In the genomic region with DNA sequence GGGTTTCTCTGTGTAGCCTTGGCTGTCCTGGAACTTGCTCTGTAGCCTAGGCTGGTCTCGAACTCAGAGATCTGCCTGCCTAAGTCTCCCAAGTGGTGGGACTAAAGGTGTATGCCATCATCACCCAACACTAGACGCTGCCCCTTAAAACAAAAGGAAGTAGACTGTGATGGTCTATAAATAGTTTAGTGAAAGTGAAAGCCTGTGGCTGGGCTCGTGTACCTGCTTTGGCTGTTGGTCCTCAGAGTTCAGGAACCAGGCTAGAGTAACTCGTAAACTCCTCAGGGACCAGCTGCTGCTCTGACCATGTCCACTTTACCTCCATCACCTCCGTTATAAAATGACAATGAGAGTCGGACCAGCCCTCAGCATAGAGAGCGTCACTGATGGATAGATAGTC, we compare ENCODE assay signal across 35 mouse cellular contexts. TPM values are rescaled to one million over a fixed set of nuclear protein-coding genes. Genes with fewer than 3 reads are reported as not detected.
A peak's percentile ranks its signal among the peaks of the same experiment; 100 is the strongest.
DNase-seq lines count a peak whose midpoint lies in the region; ATAC-seq and TF ChIP-seq lines count a peak whose summit lies in the region.
"Had no signal": no experiment of that assay in that cellular context is flagged by ENCODE, and none has a peak within 500 bp of the region (broad histone marks: within the 10 kb centered on the region; RNA-seq: fewer than 3 reads in every experiment).

No protein-coding gene starts in this region.

- in situ Hi-C loops in CH12.LX (cut with MboI; ENCODE audit: low pct_ligation_motif_present, low pct_unique_long_range_greater_than_20kb, low sequenced_read_pairs), result no loop called here

- WGBS in thymus, adult 2 months, result 48% methylated on average over 7 of the region's 7 CpGs
- WGBS in hindbrain, embryonic 12.5 days, result 91% methylated on average over 7 of the region's 7 CpGs

- no peak overlapping the region for H3K9ac ChIP-seq in CH12.LX (ENCODE audit: insufficient read depth, low read depth)
- H3K9ac ChIP-seq in hindbrain, embryonic 12.5 days, result no peak overlapping the region
- H3K9ac ChIP-seq: embryonic facial prominence, embryonic 12.5 days; hindbrain, embryonic 15.5 days; intestine, embryonic 15.5 days; limb, embryonic 15.5 days; liver, embryonic 13.5 days; midbrain, embryonic 13.5 days had no signal

- H3K27ac ChIP-seq in thymus, adult 2 months (ENCODE audit: control insufficient read depth, insufficient read depth, low read length), result peak overlapping the region; percentile 39; the same call in 1 of the 2 replicates
- H3K27ac ChIP-seq in CH12.LX (ENCODE audit: insufficient read depth, low read depth), result no peak overlapping the region
- H3K27ac ChIP-seq in hindbrain, embryonic 12.5 days, result no peak overlapping the region
- H3K27ac ChIP-seq: embryonic facial prominence, embryonic 12.5 days; forebrain, embryonic 10.5 days; hindbrain, embryonic 15.5 days; intestine, embryonic 15.5 days; limb, embryonic 10.5 days; limb, embryonic 15.5 days; liver, embryonic 13.5 days; midbrain, embryonic 13.5 days had no signal

- H3K36me3 ChIP-seq in thymus, adult 2 months (ENCODE audit: control insufficient read depth, insufficient read depth, low read length), result peaks cover 64% of the 10 kb centered on the region
- H3K36me3 ChIP-seq in CH12.LX (replicated peaks in 1 of 2; ENCODE audit: control insufficient read depth in 1 of 2, insufficient read depth in 1 of 2, low read length in 1 of 2), result peaks cover 34 to 59% of the 10 kb centered on the region in 2 experiments
- peaks cover 14% of the 10 kb centered on the region for H3K36me3 ChIP-seq in splenic B cell, adult 2 months (ENCODE audit: control insufficient read depth, insufficient read depth, low read length, poor library complexity, severe bottlenecking)
- peaks cover 50% of the 10 kb centered on the region for H3K36me3 ChIP-seq in hindbrain, embryonic 12.5 days

- no peak for TF ChIP-seq CTCF in thymus, adult 2 months (IDR thresholded peaks at IDR 0.05; ENCODE audit: borderline replicate concordance, control insufficient read depth, extremely low read depth, insufficient read depth, low read length, poor library complexity)
- TF ChIP-seq CTCF in CH12.LX (conservative IDR thresholded peaks at IDR 0.05 in 1 of 2, IDR thresholded peaks at IDR 0.05 in 1 of 2; ENCODE audit: low read depth in 2 of 2, low read length in 2 of 2), result no peak

- no peaks in the 10 kb centered on the region for H3K27me3 ChIP-seq in thymus, adult 2 months (ENCODE audit: control insufficient read depth, insufficient read depth, low read length)
- H3K27me3 ChIP-seq in CH12.LX (replicated peaks), result no peaks in the 10 kb centered on the region
- H3K27me3 ChIP-seq in splenic B cell, adult 2 months (ENCODE audit: control insufficient read depth, insufficient read depth, low read length, poor library complexity, severe bottlenecking), result no peaks in the 10 kb centered on the region
- H3K27me3 ChIP-seq in hindbrain, embryonic 12.5 days, result no peaks in the 10 kb centered on the region
- H3K27me3 ChIP-seq: embryonic facial prominence, embryonic 12.5 days; hindbrain, embryonic 15.5 days; intestine, embryonic 15.5 days; limb, embryonic 15.5 days; liver, embryonic 13.5 days; midbrain, embryonic 13.5 days had no signal

- TF ChIP-seq RAD21 in CH12.LX (IDR thresholded peaks at IDR 0.05; ENCODE audit: low read depth, low read length), result no peak

- dilution Hi-C loops in CH12.LX (cut with MboI; ENCODE audit: extremely low pct_ligation_motif_present, extremely low pct_unique_long_range_greater_than_20kb, low sequenced_read_pairs), result no loop called here

- no peak for TF ChIP-seq EP300 in CH12.LX (IDR thresholded peaks at IDR 0.05; ENCODE audit: low read length)

- no peak overlapping the region for H3K4me2 ChIP-seq in CH12.LX (ENCODE audit: insufficient read depth, low read depth, poor library complexity, severe bottlenecking)
- no peak overlapping the region for H3K4me2 ChIP-seq in hindbrain, embryonic 12.5 days (replicated peaks)
- H3K4me2 ChIP-seq: embryonic facial prominence, embryonic 12.5 days; heart, embryonic 11.5 days; hindbrain, embryonic 15.5 days; intestine, embryonic 15.5 days; limb, embryonic 15.5 days; liver, embryonic 13.5 days; midbrain, embryonic 13.5 days had no signal

- no peaks in the 10 kb centered on the region for H3K9me3 ChIP-seq in CH12.LX (replicated peaks; ENCODE audit: low read length)
- no peaks in the 10 kb centered on the region for H3K9me3 ChIP-seq in hindbrain, embryonic 12.5 days (replicated peaks)
- H3K9me3 ChIP-seq: embryonic facial prominence, embryonic 12.5 days; forebrain, embryonic 10.5 days; hindbrain, embryonic 15.5 days; intestine, embryonic 15.5 days; limb, embryonic 10.5 days; limb, embryonic 15.5 days; liver, embryonic 13.5 days; midbrain, embryonic 13.5 days had no signal

- DNase-seq in thymus, adult 2 months, result no peak
- DNase-seq in thymus, postnatal 36 days, result no peak
- DNase-seq in CH12.LX (ENCODE audit: extremely low read depth), result peak; percentile 59
- DNase-seq in splenic B cell, adult 2 months (ENCODE audit: low read depth, low spot score), result peak; percentile 79
- DNase-seq in heart, adult 18-20 months, result no peak
- no peak for DNase-seq in cerebellum, adult 9-10 months
- DNase-seq: adrenal gland, adult 2 months; adrenal gland, postnatal 36 days; cerebellum, adult 18-20 months; cerebellum, postnatal 36 days; embryo, embryonic 11 days; gastrocnemius, postnatal 10 days; heart, postnatal 4 days; kidney, adult 2 months; layer of hippocampus, adult 9-11 months; liver, embryonic 13.5 days; lung, adult 18-20 months; lung, postnatal 4 days; right cerebral cortex, adult 18-20 months; right cerebral cortex, postnatal 4 days had no signal

- TF ChIP-seq POLR2A in thymus, adult 2 months (IDR thresholded peaks at IDR 0.05; ENCODE audit: control insufficient read depth, extremely low read depth, insufficient read depth, low read length, poor library complexity), result no peak
- TF ChIP-seq POLR2A in CH12.LX (IDR thresholded peaks at IDR 0.05; ENCODE audit: low read depth, low read length), result no peak

- no peaks in the 10 kb centered on the region; the same call in 1 of the 2 replicates for H3K79me2 ChIP-seq in CH12.LX (replicated peaks; ENCODE audit: control insufficient read depth, extremely low read depth, insufficient read depth, poor library complexity, severe bottlenecking)

- peak; percentile 18 for ATAC-seq in inflammation-experienced regulatory T-cells, adult 6 months
- ATAC-seq in hindbrain, embryonic 12.5 days (ENCODE audit: low FRiP score), result no peak
- ATAC-seq: forebrain, embryonic 16.5 days; intestine, embryonic 15.5 days; lung, postnatal 0 days; midbrain, embryonic 13.5 days had no signal

- H3K4me1 ChIP-seq in thymus, adult 2 months (replicated peaks; ENCODE audit: control insufficient read depth, insufficient read depth, low read length), result peaks cover 5% of the 10 kb centered on the region; the same call in 1 of the 2 replicates
- H3K4me1 ChIP-seq in CH12.LX (ENCODE audit: control insufficient read depth in 1 of 2, insufficient read depth in 2 of 2), result peaks cover 9 to 40% of the 10 kb centered on the region in 2 experiments
- H3K4me1 ChIP-seq in hindbrain, embryonic 12.5 days, result no peaks in the 10 kb centered on the region
- H3K4me1 ChIP-seq: embryonic facial prominence, embryonic 12.5 days; forebrain, embryonic 10.5 days; hindbrain, embryonic 15.5 days; intestine, embryonic 15.5 days; limb, embryonic 10.5 days; limb, embryonic 15.5 days; liver, embryonic 13.5 days had no signal

- no peak overlapping the region for H3K4me3 ChIP-seq in thymus, adult 2 months (ENCODE audit: control insufficient read depth, insufficient read depth, low read length)
- no peak overlapping the region for H3K4me3 ChIP-seq in CH12.LX (replicated peaks in 1 of 3; ENCODE audit: low read depth in 2 of 3, low read length in 2 of 3, poor library complexity in 1 of 3)
- no peak overlapping the region for H3K4me3 ChIP-seq in hindbrain, embryonic 12.5 days
- H3K4me3 ChIP-seq: embryonic facial prominence, embryonic 12.5 days; forebrain, embryonic 10.5 days; hindbrain, embryonic 15.5 days; intestine, embryonic 15.5 days; limb, embryonic 10.5 days; limb, embryonic 15.5 days; liver, embryonic 13.5 days; midbrain, embryonic 13.5 days had no signal

TF ChIP-seq in CH12.LX, 34 proteins besides CTCF, POLR2A, EP300 and RAD21 (continues in another document):
- TF ChIP-seq NRF1 (IDR thresholded peaks at IDR 0.05; ENCODE audit: low read depth, low read length), result no peak
- no peak for TF ChIP-seq UBTF (IDR thresholded peaks at IDR 0.05; ENCODE audit: low read depth, low read length)
- 0 out of 2 replicates have a peak, but pooled peaks have one; percentile 35 for TF ChIP-seq IRF4 (IDR thresholded peaks at IDR 0.05; ENCODE audit: low read depth, low read length)
- peak; percentile 46; the same call in 1 of the 2 replicates for TF ChIP-seq MXI1 (IDR thresholded peaks at IDR 0.05; ENCODE audit: low read depth, low read length)
- TF ChIP-seq KAT2A (IDR thresholded peaks at IDR 0.05; ENCODE audit: insufficient replicate concordance, low read length), result no peak
- TF ChIP-seq JUN (IDR thresholded peaks at IDR 0.05; ENCODE audit: insufficient read depth, low read depth, low read length), result no peak

RNA-seq across cellular contexts. Expression of gene Fgfr1op, which starts 5.0 kb away (rescaled TPM):
- 6.4 and 6.6 TPM in 2 replicates for polyA plus RNA-seq in thymus, adult 2 months (2012; rRNA removed)
- total RNA-seq in CH12.LX (2012; rRNA removed) (29.8 and 34.7 TPM in 2 replicates), CH12.LX (2014; rRNA removed) (56.3 and 60.7 TPM in 2 replicates)
- 46.9 and 55.3 TPM in 2 replicates for polyA plus RNA-seq in CH12.LX (2012; ENCODE audit: insufficient read length, low read depth)
- 10 to 100 TPM; 22.8 to 31.0 (median 24.2) TPM for polyA plus RNA-seq in inflammation-experienced regulatory T-cells, adult 6 months (2017; shearing (Covaris generic))
- total RNA-seq in heart, adult 18-20 months (2021), result 10 to 100 TPM; 19.3 to 22.1 TPM
- polyA plus RNA-seq in hindbrain, embryonic 12.5 days (2016; fragmentation: Nextera tagmentation; extraction: Ambion mirVana), result 34.6 TPM in 2 replicates

RNA-seq across cellular contexts. Expression of gene Rnaset2a, which starts 22.4 kb away (rescaled TPM):
- polyA plus RNA-seq in thymus, adult 2 months (2012; rRNA removed), result 69.4 and 79.8 TPM in 2 replicates
- total RNA-seq in CH12.LX (2012; rRNA removed) (33.0 and 53.2 TPM in 2 replicates), CH12.LX (2014; rRNA removed) (22.1 and 23.5 TPM in 2 replicates)
- polyA plus RNA-seq in CH12.LX (2012; ENCODE audit: insufficient read length, low read depth), result 15.0 and 17.0 TPM in 2 replicates
- 10 to 100 TPM; 41.7 to 52.1 (median 51.3) TPM for polyA plus RNA-seq in inflammation-experienced regulatory T-cells, adult 6 months (2017; shearing (Covaris generic))
- total RNA-seq in heart, adult 18-20 months (2021), result 10 to 100 TPM; 25.4 to 26.3 TPM
- 16.5 and 21.6 TPM in 2 replicates for polyA plus RNA-seq in hindbrain, embryonic 12.5 days (2016; fragmentation: Nextera tagmentation; extraction: Ambion mirVana)

RNA-seq across cellular contexts. Expression of gene Gm49673, which starts 22.7 kb away (rescaled TPM):
- 4.3 and 8.5 TPM in 2 replicates for polyA plus RNA-seq in thymus, adult 2 months (2012; rRNA removed)
- total RNA-seq in CH12.LX (2012; rRNA removed) (0.17 TPM in 1 of 2 replicates, not detected in the other), CH12.LX (2014; rRNA removed) (not detected in 2 replicates)
- polyA plus RNA-seq in CH12.LX (2012; ENCODE audit: insufficient read length, low read depth), result 0.10 TPM in 1 of 2 replicates, not detected in the other
- polyA plus RNA-seq in inflammation-experienced regulatory T-cells, adult 6 months (2017; shearing (Covaris generic)), result under 1 TPM in 1 of 3 experiments, not detected in 2; 0.26 TPM
- total RNA-seq in heart, adult 18-20 months (2021), result not detected
- 0.18 TPM in 1 of 2 replicates, not detected in the other for polyA plus RNA-seq in hindbrain, embryonic 12.5 days (2016; fragmentation: Nextera tagmentation; extraction: Ambion mirVana)
- total RNA-seq: adrenal gland, adult 2 months; megakaryocyte-erythroid progenitor cell, adult 5-6 weeks had no signal
- polyA plus RNA-seq: forebrain, embryonic 16.5 days; heart, embryonic 11.5 days; heart, embryonic 16.5 days; large intestine, adult 2 months; limb, embryonic 10.5 days; limb, embryonic 15.5 days; liver, embryonic 13.5 days had no signal

Comparison
In these comparisons a context has a peak if more than half of its experiments do, and no peak if none do; other contexts are left out.
1. DNase-seq: peak in CH12.LX (single experiment) and splenic B cell, adult 2 months (single experiment); none in thymus, adult 2 months (single experiment), thymus, postnatal 36 days (0 of 2), heart, adult 18-20 months (0 of 2) and cerebellum, adult 9-10 months (single experiment).